Mouse (Mus musculus) lung, adult 2 months (tissue): Measurements from ENCODE around the gene S100a3. TPM values are rescaled to one million over a fixed set of nuclear protein-coding genes. Genes with fewer than 3 reads are reported as not detected.

Experiments
- DNase-seq: peaks from one replicate; pipeline ENCODE4 v3.0.0; 2022
- H3K4me1 ChIP-seq: fragments of 200-500 bp; 2 replicates; pipeline ENCODE4 v1.6.1; 2011; ENCODE audit warnings: low read length; ENCODE audit not compliant: control insufficient read depth, insufficient read depth
- H3K4me3 ChIP-seq: fragments of 200-500 bp; replicated peaks from 2 replicates; pipeline ENCODE3; 2011; ENCODE audit warnings: low read depth, mild to moderate bottlenecking, control low read depth, low read length; ENCODE audit errors: extremely low read depth
- CTCF ChIP-seq: fragments of 200-500 bp; IDR thresholded peaks from 2 replicates; pipeline ENCODE4 v1.5.1; 2011; ENCODE audit warnings: mild to moderate bottlenecking, low read length, control low read depth; ENCODE audit not compliant: insufficient read depth
- POLR2A ChIP-seq: fragments of 200-500 bp; IDR thresholded peaks from 2 replicates; pipeline ENCODE4 v1.6.1; 2011; ENCODE audit warnings: low read depth, mild to moderate bottlenecking, control low read depth, low read length, borderline replicate concordance; ENCODE audit errors: extremely low read depth
- WGBS: fragments of 180-500 bp; shearing (Covaris S2); methylation state at CpG from one replicate; pipeline ENCODE4 v1.1.7; 2018; 5-methylcytosine and 5-hydroxymethylcytosine counted together
- polyA plus RNA-seq: library from polyadenylated mRNA; depleted of rRNA; stranded (reverse); fragments of >200 nt; gene quantifications from 2 replicates; pipeline ENCODE4 v1.2.3, GENCODE M21; 2012

The S100a3 gene
- polyA plus RNA-seq, 1 experiment: 2.3 TPM

- 74% methylated on average over 2 of the region's 2 CpGs for WGBS
- no peak for DNase-seq
- no peak overlapping the region for H3K4me3 ChIP-seq
- no peak for TF ChIP-seq CTCF
- TF ChIP-seq POLR2A: no peak
- H3K4me1 ChIP-seq: peaks cover 2% of the 10 kb centered on the region; the same call in 1 of the 2 replicates
Observed at GRCm38 (mm10) chr3:90605736-90606135, 45.4 kb downstream of the S100a3 start.

GRCm38 (mm10) chr3:90606185-90606584 lies 45.8 kb downstream of the S100a3 start:
- no peak for TF ChIP-seq POLR2A
- TF ChIP-seq CTCF: no peak
- WGBS: 88% methylated on average over 6 of the region's 6 CpGs
- no peak for DNase-seq
- H3K4me3 ChIP-seq: no peak overlapping the region
- H3K4me1 ChIP-seq: peaks cover 2% of the 10 kb centered on the region; the same call in 1 of the 2 replicates

DNA sequence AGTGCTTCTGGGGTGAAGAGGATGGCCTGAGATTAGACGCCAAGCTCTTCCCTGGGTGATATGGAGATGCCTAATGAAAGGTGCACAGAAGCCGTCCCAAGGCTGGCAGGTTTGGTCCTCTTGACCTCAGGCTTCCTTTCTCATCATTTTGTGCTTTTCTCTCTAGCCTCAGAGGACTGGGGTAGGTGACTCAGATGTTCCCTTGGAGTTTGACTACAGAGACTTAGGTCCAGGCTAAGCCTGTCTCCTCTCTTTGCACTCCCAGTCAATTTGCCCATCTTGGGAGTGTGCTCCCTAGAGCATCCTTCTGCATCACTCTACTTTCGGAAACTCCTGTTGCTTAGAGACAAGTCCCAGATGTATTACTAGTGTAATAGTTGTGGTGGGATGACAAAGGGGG lies 47.0 kb downstream of the S100a3 start:
- Histone ChIP-seq H3K4me3 (no peak overlapping the region), H3K4me1 (peaks cover 2% of the 10 kb centered on the region; the same call in 1 of the 2 replicates)
- WGBS: 75% methylated on average over 3 of the region's 3 CpGs
- TF ChIP-seq POLR2A (no peak), CTCF (no peak)
- DNase-seq: no peak

- TF ChIP-seq POLR2A (no peak), CTCF (no peak)
- Histone ChIP-seq H3K4me1 (peaks cover 2% of the 10 kb centered on the region; the same call in 1 of the 2 replicates), H3K4me3 (no peak within 1 kb of the TSS)
- DNase-seq: no peak
- WGBS: 71% methylated on average over 3 of the region's 3 CpGs
Observed at GRCm38 (mm10) chr3:90608223-90608622, 47.8 kb downstream of the S100a3 start, which contains the start of gene S100a5. Gene S100a5 (plus strand): TSS chr3:90608523.

- no peak overlapping the region for H3K4me3 ChIP-seq
- peaks cover 2% of the 10 kb centered on the region; the same call in 1 of the 2 replicates for H3K4me1 ChIP-seq
- TF ChIP-seq POLR2A (no peak), CTCF (no peak)
- DNase-seq: no peak
Observed at GRCm38 (mm10) chr3:90609102-90609501, 48.7 kb downstream of the S100a3 start.

GRCm38 (mm10) chr3:90611494-90611893 lies 51.1 kb downstream of the S100a3 start:
- DNase-seq: no peak
- 90% methylated on average over 3 of the region's 3 CpGs for WGBS
- Histone ChIP-seq H3K4me1 (0 out of 2 replicates have a peak, but pooled peaks cover 2% of the 10 kb centered on the region), H3K4me3 (no peak overlapping the region)
- TF ChIP-seq CTCF: no peak
- TF ChIP-seq POLR2A: no peak

GRCm38 (mm10) chr3:90612061-90612460 lies 51.7 kb downstream of the S100a3 start:
- 55% methylated on average over 4 of the region's 4 CpGs for WGBS
- Histone ChIP-seq H3K4me1 (0 out of 2 replicates have a peak, but pooled peaks cover 2% of the 10 kb centered on the region), H3K4me3 (no peak overlapping the region)
- no peak for DNase-seq
- TF ChIP-seq POLR2A (no peak), CTCF (no peak)

GRCm38 (mm10) chr3:90612728-90613291 lies 52.4 kb downstream of the S100a3 start, which contains the start of gene S100a6:
Gene S100a6 (plus strand): TSS chr3:90612882.
- H3K4me3 ChIP-seq: peak within 1 kb of the TSS; percentile 49
- 3% methylated on average over 23 of the region's 23 CpGs for WGBS
- DNase-seq: peak; percentile 57
- TF ChIP-seq CTCF (peak; percentile 91), POLR2A (peak; percentile 86; the same call in 1 of the 2 replicates)
- H3K4me1 ChIP-seq: 0 out of 2 replicates have a peak, but pooled peaks cover 2% of the 10 kb centered on the region

GRCm38 (mm10) chr3:90613461-90614147 lies 53.2 kb downstream of the S100a3 start:
- TF ChIP-seq CTCF: no peak
- no peak for TF ChIP-seq POLR2A
- DNase-seq: peak; percentile 25
- peak overlapping the region; percentile 49 for H3K4me3 ChIP-seq
- H3K4me1 ChIP-seq: 0 out of 2 replicates have a peak, but pooled peaks cover 2% of the 10 kb centered on the region
- WGBS: 36% methylated on average over 7 of the region's 7 CpGs
